Mouse (Mus musculus) olfactory bulb, adult 2 months (tissue): ENCODE measurements around the gene Prss42.

Experiments
- CTCF ChIP-seq: fragments of 200-500 bp; IDR thresholded peaks from 2 replicates; pipeline ENCODE4 v1.5.1; 2012; ENCODE audit warnings: low read depth, mild to moderate bottlenecking, low read length, moderate library complexity; ENCODE audit not compliant: insufficient read depth
- POLR2A ChIP-seq: fragments of 200-500 bp; IDR thresholded peaks from 2 replicates; pipeline ENCODE4 v1.6.1; 2012; ENCODE audit warnings: mild to moderate bottlenecking, low read depth, low read length, moderate library complexity; ENCODE audit not compliant: insufficient read depth

DNA sequence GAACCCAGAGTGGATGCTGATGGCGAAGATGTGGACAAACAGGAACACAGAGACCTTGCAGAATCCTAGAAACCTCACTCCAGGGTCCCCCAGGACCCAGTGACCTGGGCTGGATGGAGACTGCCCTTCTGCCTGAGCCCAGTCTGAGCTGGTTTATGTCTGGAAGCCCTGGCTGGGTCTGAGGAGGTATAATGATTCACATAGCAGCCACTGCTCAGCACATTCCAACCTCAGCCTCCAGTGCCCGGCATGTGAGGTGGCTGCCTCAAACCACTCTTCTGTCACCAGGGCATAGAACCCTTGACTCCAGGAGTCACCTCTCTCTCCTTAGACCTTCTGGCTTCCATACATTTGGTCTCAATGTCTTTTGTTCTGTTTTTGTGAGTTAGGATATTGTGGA, 49.5 kb upstream of the Prss42 start:
- TF ChIP-seq POLR2A (no peak), CTCF (no peak)
